Mouse (Mus musculus) liver, embryonic 16.5 days (tissue): ENCODE data around the gene Camta2. TPM values are rescaled to one million over a fixed set of nuclear protein-coding genes. Genes with fewer than 3 reads are reported as not detected.

ENCODE experiments used
- ATAC-seq: fragments of 200-750 bp; cut with Nextera tagmentation; 2 replicates; pipeline ENCODE4 v1.8.0; 2017; ENCODE audit warnings: low read depth, mild to moderate bottlenecking, moderate number of reproducible peaks, moderate library complexity
- H3K27ac ChIP-seq: fragments of 300-500 bp; sonication (generic); 2 replicates; pipeline ENCODE4 v1.5.1; 2014; ENCODE audit warnings: mild to moderate bottlenecking, low read length
- H3K27me3 ChIP-seq: fragments of 300-500 bp; sonication (generic); 2 replicates; pipeline ENCODE4 v1.6.1; 2014; ENCODE audit warnings: low read depth, low read length, mixed read lengths; ENCODE audit not compliant: control insufficient read depth, insufficient read depth
- H3K36me3 ChIP-seq: fragments of 300-500 bp; sonication (generic); 2 replicates; pipeline ENCODE4 v1.6.1; 2014; ENCODE audit warnings: mild to moderate bottlenecking; ENCODE audit not compliant: control insufficient read depth, insufficient read depth
- H3K4me1 ChIP-seq: fragments of 300-500 bp; sonication (generic); 2 replicates; pipeline ENCODE4 v1.6.1; 2014; ENCODE audit warnings: low read depth, low read length, mixed read lengths; ENCODE audit not compliant: control insufficient read depth
- H3K4me2 ChIP-seq: fragments of 300-500 bp; sonication (generic); 2 replicates; pipeline ENCODE4 v1.6.1; 2014; ENCODE audit warnings: low read depth, low read length, mixed read lengths
- H3K4me3 ChIP-seq: fragments of 300-500 bp; sonication (generic); 2 replicates; pipeline ENCODE4 v1.5.1; 2014; ENCODE audit warnings: low read depth, mild to moderate bottlenecking, low read length
- H3K9ac ChIP-seq: fragments of 300-500 bp; sonication (generic); 2 replicates; pipeline ENCODE4 v1.6.1; 2014; ENCODE audit warnings: low read depth, low read length
- H3K9me3 ChIP-seq: fragments of 300-500 bp; sonication (generic); replicated peaks from 2 replicates; pipeline ENCODE4 v1.6.1; 2016; ENCODE audit warnings: low read length; ENCODE audit not compliant: control insufficient read depth
- WGBS: fragments of 180-500 bp; shearing (Covaris S2); extraction: QIAGEN DNeasy Blood & Tissue Kit; methylation state at CpG from one replicate; pipeline ENCODE4 v1.1.7; 2014; ENCODE audit not compliant: insufficient replicate concordance; 5-methylcytosine and 5-hydroxymethylcytosine counted together
- polyA plus RNA-seq: library from polyadenylated mRNA; unstranded; fragments of >200 nt; fragmentation: Nextera tagmentation; extraction: Ambion mirVana; gene quantifications from 2 replicates; pipeline ENCODE4 v1.2.1, GENCODE M21; 2015

The Camta2 gene
- polyA plus RNA-seq, 1 experiment from 2014 or later: 4.3 TPM

GRCm38 (mm10) chr11:70663957-70664356 lies 23.9 kb downstream of the Camta2 start:
- Histone ChIP-seq H3K4me2 (no peak overlapping the region), H3K9ac (no peak overlapping the region), H3K4me1 (peaks cover 13% of the 10 kb centered on the region), H3K4me3 (no peak overlapping the region), H3K27me3 (no peaks in the 10 kb centered on the region), H3K36me3 (peaks cover 24% of the 10 kb centered on the region), H3K9me3 (no peaks in the 10 kb centered on the region), H3K27ac (no peak overlapping the region)
- no peak for ATAC-seq
- 81% methylated on average over 6 of the region's 6 CpGs for WGBS

GRCm38 (mm10) chr11:70663101-70663500 lies 24.8 kb downstream of the Camta2 start:
- peaks cover 24% of the 10 kb centered on the region for H3K36me3 ChIP-seq
- 83% methylated on average over 8 of the region's 8 CpGs for WGBS

DNA sequence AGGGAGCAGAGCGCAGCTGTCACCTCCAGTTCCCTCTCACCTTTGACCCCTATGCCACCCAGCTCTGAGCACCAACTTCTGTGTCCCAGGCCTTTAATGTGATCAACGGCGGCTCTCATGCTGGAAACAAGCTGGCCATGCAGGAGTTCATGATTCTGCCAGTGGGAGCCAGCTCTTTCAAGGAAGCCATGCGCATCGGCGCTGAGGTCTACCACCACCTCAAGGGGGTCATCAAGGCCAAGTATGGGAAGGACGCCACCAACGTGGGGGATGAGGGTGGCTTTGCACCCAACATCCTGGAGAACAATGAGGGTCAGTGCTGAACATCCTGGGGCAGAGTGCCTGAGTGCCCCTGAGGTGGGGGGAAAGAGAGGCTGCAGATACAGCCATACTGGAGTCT lies 27.3 kb downstream of the Camta2 start:
- no peak overlapping the region for H3K27ac ChIP-seq
- no peak overlapping the region for H3K9ac ChIP-seq
- 77% methylated on average over 8 of the region's 8 CpGs for WGBS
- H3K9me3 ChIP-seq: no peaks in the 10 kb centered on the region
- H3K36me3 ChIP-seq: peaks cover 24% of the 10 kb centered on the region
- H3K4me1 ChIP-seq: peaks cover 14% of the 10 kb centered on the region
- H3K27me3 ChIP-seq: peaks cover 2% of the 10 kb centered on the region; the same call in 1 of the 2 replicates
- ATAC-seq: no peak
- H3K4me2 ChIP-seq: no peak overlapping the region
- H3K4me3 ChIP-seq: no peak overlapping the region

More at GRCm38 (mm10) chr11:70663101-70663500, 24.8 kb downstream of the Camta2 start:
- Histone ChIP-seq H3K27me3 (no peaks in the 10 kb centered on the region), H3K4me2 (no peak overlapping the region), H3K4me3 (no peak overlapping the region), H3K4me1 (peaks cover 10% of the 10 kb centered on the region), H3K9me3 (no peaks in the 10 kb centered on the region), H3K27ac (no peak overlapping the region), H3K9ac (no peak overlapping the region)
- no peak for ATAC-seq

GRCm38 (mm10) chr11:70658942-70659341 lies 29.0 kb downstream of the Camta2 start:
- ATAC-seq: no peak
- no peak overlapping the region for H3K4me3 ChIP-seq
- no peaks in the 10 kb centered on the region for H3K9me3 ChIP-seq
- peaks cover 2% of the 10 kb centered on the region; the same call in 1 of the 2 replicates for H3K27me3 ChIP-seq
- peaks cover 14% of the 10 kb centered on the region for H3K36me3 ChIP-seq
- no peak overlapping the region for H3K27ac ChIP-seq
- H3K4me1 ChIP-seq: peaks cover 20% of the 10 kb centered on the region
- H3K9ac ChIP-seq: no peak overlapping the region
- 62% methylated on average over 8 of the region's 8 CpGs for WGBS
- no peak overlapping the region for H3K4me2 ChIP-seq

DNA sequence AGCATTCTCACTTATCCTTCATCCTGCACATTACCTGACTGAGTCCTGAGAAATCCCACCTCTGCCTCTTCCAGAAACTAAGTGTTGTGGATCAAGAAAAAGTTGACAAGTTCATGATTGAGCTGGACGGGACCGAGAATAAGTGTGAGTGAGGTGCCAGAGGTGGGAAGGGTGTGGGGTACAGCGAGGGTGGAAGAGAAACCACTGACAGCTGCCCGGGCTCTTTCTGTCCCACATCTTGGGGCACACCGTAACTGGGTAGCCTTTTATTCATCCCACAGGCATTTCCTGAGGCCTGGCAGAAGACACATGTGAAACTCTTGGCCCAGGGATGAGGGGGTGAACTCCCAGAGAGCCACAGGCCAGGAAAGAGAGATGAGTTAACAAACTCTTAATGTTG lies 29.4 kb downstream of the Camta2 start:
- Histone ChIP-seq H3K27me3 (peaks cover 2% of the 10 kb centered on the region; the same call in 1 of the 2 replicates), H3K4me1 (peaks cover 20% of the 10 kb centered on the region), H3K4me3 (no peak overlapping the region), H3K9me3 (no peaks in the 10 kb centered on the region), H3K9ac (no peak overlapping the region), H3K36me3 (peaks cover 10% of the 10 kb centered on the region), H3K4me2 (no peak overlapping the region), H3K27ac (no peak overlapping the region)
- 75% methylated on average over 5 of the region's 5 CpGs for WGBS
- ATAC-seq: no peak

DNA sequence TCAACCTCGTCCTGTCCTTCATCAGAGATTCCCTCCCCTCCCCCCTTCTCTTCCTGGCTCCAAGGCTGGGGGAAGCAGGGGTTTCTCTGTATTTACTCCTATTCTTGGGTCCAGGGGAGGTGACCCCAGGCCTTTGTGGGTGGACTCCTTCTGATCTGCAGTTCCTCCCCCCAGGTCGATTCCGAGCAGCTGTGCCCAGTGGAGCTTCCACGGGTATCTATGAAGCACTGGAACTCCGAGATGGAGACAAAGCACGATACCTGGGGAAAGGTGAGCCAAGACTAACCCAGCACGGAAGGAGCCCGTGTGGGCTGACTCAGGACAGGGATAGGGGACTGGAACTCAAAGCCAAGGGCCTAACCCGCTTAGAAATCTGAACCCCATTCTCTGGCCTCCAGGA lies 29.9 kb downstream of the Camta2 start:
- Histone ChIP-seq H3K27me3 (peaks cover 2% of the 10 kb centered on the region; the same call in 1 of the 2 replicates), H3K4me3 (no peak overlapping the region), H3K4me1 (peaks cover 21% of the 10 kb centered on the region), H3K27ac (no peak overlapping the region), H3K9ac (no peak overlapping the region), H3K4me2 (no peak overlapping the region), H3K9me3 (no peaks in the 10 kb centered on the region), H3K36me3 (peaks cover 8% of the 10 kb centered on the region)
- 59% methylated on average over 9 of the region's 9 CpGs for WGBS
- no peak for ATAC-seq

GRCm38 (mm10) chr11:70657573-70657972 lies 30.3 kb downstream of the Camta2 start:
- no peak overlapping the region for H3K27ac ChIP-seq
- no peak overlapping the region for H3K9ac ChIP-seq
- no peak for ATAC-seq
- WGBS: 42% methylated on average over 6 of the region's 6 CpGs
- H3K27me3 ChIP-seq: peaks cover 2% of the 10 kb centered on the region; the same call in 1 of the 2 replicates
- H3K9me3 ChIP-seq: no peaks in the 10 kb centered on the region
- peaks cover 5% of the 10 kb centered on the region; the same call in 1 of the 2 replicates for H3K36me3 ChIP-seq
- no peak overlapping the region for H3K4me2 ChIP-seq
- peaks cover 25% of the 10 kb centered on the region for H3K4me1 ChIP-seq
- no peak overlapping the region for H3K4me3 ChIP-seq

GRCm38 (mm10) chr11:70656964-70657363 lies 30.9 kb downstream of the Camta2 start, which contains the start of gene Eno3:
Eno3 (plus strand) TSS chr11:70657202.
- peaks cover 7% of the 10 kb centered on the region for H3K36me3 ChIP-seq
- no peak for ATAC-seq
- H3K27ac ChIP-seq: peak within 1 kb of the TSS; percentile 99
- H3K4me3 ChIP-seq: peak within 1 kb of the TSS; percentile 99
- H3K4me1 ChIP-seq: peaks cover 31% of the 10 kb centered on the region
- peaks cover 2% of the 10 kb centered on the region; the same call in 1 of the 2 replicates for H3K27me3 ChIP-seq
- H3K9ac ChIP-seq: peak within 1 kb of the TSS; percentile 100
- H3K9me3 ChIP-seq: no peaks in the 10 kb centered on the region
- H3K4me2 ChIP-seq: peak within 1 kb of the TSS; percentile 92
- 17% methylated on average over 3 of the region's 3 CpGs for WGBS

- Histone ChIP-seq H3K4me3 (peak overlapping the region; percentile 99), H3K4me2 (peak overlapping the region; percentile 92), H3K9ac (peak overlapping the region; percentile 100; the same call in 1 of the 2 replicates), H3K27ac (peak overlapping the region; percentile 2; the same call in 1 of the 2 replicates), H3K9me3 (no peaks in the 10 kb centered on the region), H3K27me3 (peaks cover 2% of the 10 kb centered on the region; the same call in 1 of the 2 replicates), H3K36me3 (peaks cover 12% of the 10 kb centered on the region), H3K4me1 (peaks cover 36% of the 10 kb centered on the region)
- no peak for ATAC-seq
- 25% methylated on average over 16 of the region's 16 CpGs for WGBS
Observed at GRCm38 (mm10) chr11:70656456-70656927, 31.4 kb downstream of the Camta2 start.
